Mouse (Mus musculus): ENCODE results near the gene Fdxacb1. TPM values are rescaled to one million over a fixed set of nuclear protein-coding genes. Genes with fewer than 3 reads are reported as not detected.

Gene Fdxacb1
- 7.0 and 8.2 TPM in 2 replicates for polyA plus RNA-seq (2015; fragmentation: Nextera tagmentation; extraction: Ambion mirVana)

GRCm38 (mm10) chr9:50768107-50769002, at the start of gene Fdxacb1:
Gene Fdxacb1, plus strand, starts transcription at chr9:50768236.

GRCm38 (mm10) chr9:50738914-50739870, 28.8 kb upstream of the Fdxacb1 start, which contains the start of gene Dixdc1:
Gene Dixdc1, minus strand, starts transcription at chr9:50739517.

GRCm38 (mm10) chr9:50746214-50746677, 21.8 kb upstream of the Fdxacb1 start, which contains the start of gene 2310030G06Rik:
Gene 2310030G06Rik, minus strand, starts transcription at chr9:50746536.

GRCm38 (mm10) chr9:50751323-50751722, 16.7 kb upstream of the Fdxacb1 start, which contains the start of gene Cryab:
Gene Cryab, plus strand, starts transcription at chr9:50751325.

GRCm38 (mm10) chr9:50752054-50752602, 15.9 kb upstream of the Fdxacb1 start, which contains the start of gene Hspb2:
Gene Hspb2, minus strand, starts transcription at chr9:50752354.

GRCm38 (mm10) chr9:50774991-50775612, 7.1 kb downstream of the Fdxacb1 start, which contains the start of the genes Alg9 and 1110032A03Rik:
Gene Alg9, plus strand, starts transcription at chr9:50775019.
Gene 1110032A03Rik, minus strand, starts transcription at chr9:50775520.

Other genes with a start within 250 kb of the Fdxacb1 start
- gene Pts, start 239.5 kb upstream of the Fdxacb1 start, polyA plus RNA-seq (2015; fragmentation: Nextera tagmentation; extraction: Ambion mirVana), result 51.1 and 58.1 TPM in 2 replicates
- gene Il18, start 213.4 kb upstream of the Fdxacb1 start, polyA plus RNA-seq (2015; fragmentation: Nextera tagmentation; extraction: Ambion mirVana), result 4.8 and 8.2 TPM in 2 replicates
- gene Bco2, start 213.1 kb upstream of the Fdxacb1 start, polyA plus RNA-seq (2015; fragmentation: Nextera tagmentation; extraction: Ambion mirVana), result 0.17 and 0.19 TPM in 2 replicates
- not detected in 2 replicates for gene Tex12, start 206.9 kb upstream of the Fdxacb1 start, polyA plus RNA-seq (2015; fragmentation: Nextera tagmentation; extraction: Ambion mirVana)
- 647 and 653 TPM in 2 replicates for gene Sdhd, start 164.4 kb upstream of the Fdxacb1 start, polyA plus RNA-seq (2015; fragmentation: Nextera tagmentation; extraction: Ambion mirVana)
- gene Timm8b, start 164.3 kb upstream of the Fdxacb1 start, polyA plus RNA-seq (2015; fragmentation: Nextera tagmentation; extraction: Ambion mirVana), result 233 and 251 TPM in 2 replicates
- gene Pih1d2, start 150.9 kb upstream of the Fdxacb1 start, polyA plus RNA-seq (2015; fragmentation: Nextera tagmentation; extraction: Ambion mirVana), result 0.77 and 1.0 TPM in 2 replicates
- 11.4 and 11.5 TPM in 2 replicates for gene Nkapd1, start 150.8 kb upstream of the Fdxacb1 start, polyA plus RNA-seq (2015; fragmentation: Nextera tagmentation; extraction: Ambion mirVana)
- 152 and 165 TPM in 2 replicates for gene Dlat, start 108.5 kb upstream of the Fdxacb1 start, polyA plus RNA-seq (2015; fragmentation: Nextera tagmentation; extraction: Ambion mirVana)
- gene Dixdc1, start 28.7 kb upstream of the Fdxacb1 start, polyA plus RNA-seq (2015; fragmentation: Nextera tagmentation; extraction: Ambion mirVana), result 5.2 and 6.3 TPM in 2 replicates
- gene 2310030G06Rik, start 21.7 kb upstream of the Fdxacb1 start, polyA plus RNA-seq (2015; fragmentation: Nextera tagmentation; extraction: Ambion mirVana), result 1.7 and 2.6 TPM in 2 replicates
- gene Cryab, start 16.9 kb upstream of the Fdxacb1 start, polyA plus RNA-seq (2015; fragmentation: Nextera tagmentation; extraction: Ambion mirVana), result 938 and 1,056 TPM in 2 replicates
- 267 and 317 TPM in 2 replicates for gene Hspb2, start 15.9 kb upstream of the Fdxacb1 start, polyA plus RNA-seq (2015; fragmentation: Nextera tagmentation; extraction: Ambion mirVana)
- gene Alg9, start 6.8 kb downstream of the Fdxacb1 start, polyA plus RNA-seq (2015; fragmentation: Nextera tagmentation; extraction: Ambion mirVana), result 12.8 and 17.6 TPM in 2 replicates
- 33.2 and 34.6 TPM in 2 replicates for gene 1110032A03Rik, start 7.3 kb downstream of the Fdxacb1 start, polyA plus RNA-seq (2015; fragmentation: Nextera tagmentation; extraction: Ambion mirVana)
- gene Ppp2r1b, start 77.1 kb downstream of the Fdxacb1 start, polyA plus RNA-seq (2015; fragmentation: Nextera tagmentation; extraction: Ambion mirVana), result 9.8 and 16.7 TPM in 2 replicates
- 7.8 and 16.6 TPM in 2 replicates for gene Sik2, start 240.8 kb downstream of the Fdxacb1 start, polyA plus RNA-seq (2015; fragmentation: Nextera tagmentation; extraction: Ambion mirVana)